Mouse (Mus musculus) megakaryocyte, embryonic 14.5 days (primary cell): Measurements from ENCODE around the gene Tmem182.

Experiments used
- FLI1 ChIP-seq: IDR thresholded peaks from 2 replicates; pipeline ENCODE4 v1.6.1; 2012; ENCODE audit warnings: low read length, inconsistent platforms, mixed read lengths
- GATA1 ChIP-seq: IDR thresholded peaks from 3 replicates; pipeline ENCODE4 v1.6.1; 2012; ENCODE audit warnings: mixed read lengths, low read length, inconsistent platforms, borderline replicate concordance

GRCm38 (mm10) chr1:40856846-40857636 is 51.6 kb downstream of the Tmem182 start:
- TF ChIP-seq GATA1 (no peak), FLI1 (no peak)
